8 mouse cellular contexts compared by ENCODE assay signal in genomic region chr4:47122051-47122706, GRCm38 (mm10). TPM values are rescaled to one million over a fixed set of nuclear protein-coding genes. Genes with fewer than 3 reads are reported as not detected.
DNase-seq lines count a peak whose midpoint lies in the region; ATAC-seq and TF ChIP-seq lines count a peak whose summit lies in the region.

No protein-coding gene starts in this region.

- H3K9ac ChIP-seq in hindbrain, embryonic 12.5 days, result no peak overlapping the region
- no peak overlapping the region for H3K9ac ChIP-seq in midbrain, embryonic 13.5 days (replicated peaks)

- TF ChIP-seq CTCF in E14TG2a.4 (conservative IDR thresholded peaks at IDR 0.05; ENCODE audit: low read length), result peak; percentile 83

- peak; percentile 64 for DNase-seq in hindbrain, embryonic 10.5 days (ENCODE audit: low spot score)
- DNase-seq in c-Kit-positive CD71-positive TER-119-negative erythroid progenitor cells, embryonic 14.5 days (ENCODE audit: low read depth), result peak; percentile 10
- DNase-seq in frontal cortex, postnatal 36 days (ENCODE audit: low spot score in 2 of 2), result peak; percentile 65 to 67
- peak; percentile 78 to 79 for DNase-seq in layer of hippocampus, postnatal 10 days (ENCODE audit: low spot score in 2 of 2)
- peak; percentile 58 for DNase-seq in thymus, postnatal 14 days

- no peak overlapping the region for H3K27ac ChIP-seq in hindbrain, embryonic 10.5 days
- H3K27ac ChIP-seq in hindbrain, embryonic 12.5 days, result no peak overlapping the region
- H3K27ac ChIP-seq in midbrain, embryonic 13.5 days, result no peak overlapping the region

- H3K27me3 ChIP-seq in hindbrain, embryonic 10.5 days (ENCODE audit: insufficient read depth, poor library complexity, severe bottlenecking), result no peaks in the 10 kb centered on the region
- H3K27me3 ChIP-seq in hindbrain, embryonic 12.5 days, result no peaks in the 10 kb centered on the region
- H3K27me3 ChIP-seq in E14TG2a.4 (ENCODE audit: insufficient read depth, low read length), result peaks cover 2% of the 10 kb centered on the region
- H3K27me3 ChIP-seq in midbrain, embryonic 13.5 days, result no peaks in the 10 kb centered on the region

- H3K4me2 ChIP-seq in hindbrain, embryonic 12.5 days (replicated peaks), result no peak overlapping the region
- no peak overlapping the region for H3K4me2 ChIP-seq in midbrain, embryonic 13.5 days (replicated peaks)

- no peak for ATAC-seq in hindbrain, embryonic 12.5 days (ENCODE audit: low FRiP score)
- peak; percentile 69; the same call in 1 of the 2 replicates for ATAC-seq in midbrain, embryonic 13.5 days

- H3K4me3 ChIP-seq in hindbrain, embryonic 10.5 days, result no peak overlapping the region
- no peak overlapping the region for H3K4me3 ChIP-seq in hindbrain, embryonic 12.5 days
- no peak overlapping the region for H3K4me3 ChIP-seq in E14TG2a.4 (replicated peaks; ENCODE audit: low read length)
- H3K4me3 ChIP-seq in midbrain, embryonic 13.5 days (replicated peaks), result no peak overlapping the region

- peaks cover 13% of the 10 kb centered on the region; the same call in 1 of the 2 replicates for H3K9me3 ChIP-seq in hindbrain, embryonic 10.5 days
- H3K9me3 ChIP-seq in hindbrain, embryonic 12.5 days (replicated peaks), result peaks cover 4% of the 10 kb centered on the region; the same call in 1 of the 2 replicates
- H3K9me3 ChIP-seq in E14TG2a.4 (ENCODE audit: low read length), result peaks cover 10% of the 10 kb centered on the region
- H3K9me3 ChIP-seq in midbrain, embryonic 13.5 days, result no peaks in the 10 kb centered on the region; the same call in 1 of the 2 replicates

- H3K36me3 ChIP-seq in hindbrain, embryonic 10.5 days, result no peaks in the 10 kb centered on the region
- no peaks in the 10 kb centered on the region for H3K36me3 ChIP-seq in hindbrain, embryonic 12.5 days
- H3K36me3 ChIP-seq in E14TG2a.4 (ENCODE audit: insufficient read depth, low read length), result no peaks in the 10 kb centered on the region
- no peaks in the 10 kb centered on the region; the same call in 1 of the 2 replicates for H3K36me3 ChIP-seq in midbrain, embryonic 13.5 days

- WGBS in hindbrain, embryonic 10.5 days, result 66% methylated on average over 13 of the region's 13 CpGs
- WGBS in hindbrain, embryonic 12.5 days, result 67% methylated on average over 13 of the region's 13 CpGs
- 72% methylated on average over 13 of the region's 13 CpGs for WGBS in midbrain, embryonic 13.5 days

- H3K4me1 ChIP-seq in hindbrain, embryonic 10.5 days (replicated peaks), result 0 out of 2 replicates have a peak, but pooled peaks cover 3% of the 10 kb centered on the region
- H3K4me1 ChIP-seq in hindbrain, embryonic 12.5 days, result no peaks in the 10 kb centered on the region
- H3K4me1 ChIP-seq in E14TG2a.4 (replicated peaks; ENCODE audit: low read depth, low read length), result peaks cover 14% of the 10 kb centered on the region
- H3K4me1 ChIP-seq in midbrain, embryonic 13.5 days (replicated peaks), result no peaks in the 10 kb centered on the region

RNA-seq across cellular contexts. Expression of gene Galnt12, which starts 30.5 kb away (rescaled TPM):
- 2.5 and 3.6 TPM in 2 replicates for polyA plus RNA-seq in hindbrain, embryonic 10.5 days (2016; fragmentation: Nextera tagmentation; extraction: Ambion mirVana)
- 2.3 and 3.4 TPM in 2 replicates for polyA plus RNA-seq in hindbrain, embryonic 12.5 days (2016; fragmentation: Nextera tagmentation; extraction: Ambion mirVana)
- 1 to 10 TPM in 1 of 2 experiments, under 1 TPM in 1; 0.60 to 1.0 TPM for total RNA-seq in layer of hippocampus, postnatal 10 days (2021)
- 2.7 and 5.6 TPM in 2 replicates for polyA plus RNA-seq in midbrain, embryonic 13.5 days (2015; fragmentation: Nextera tagmentation; extraction: Ambion mirVana)

Comparison
In these comparisons a context has a peak if more than half of its experiments do, and no peak if none do; other contexts are left out.
1. DNase-seq: peak in every context shown above with its lines; median percentile 78 in layer of hippocampus, postnatal 10 days; 66 in frontal cortex, postnatal 36 days; 64 in hindbrain, embryonic 10.5 days; 58 in thymus, postnatal 14 days; 10 in c-Kit-positive CD71-positive TER-119-negative erythroid progenitor cells, embryonic 14.5 days.